Mouse (Mus musculus) small intestine, adult 2 months (tissue): ENCODE results near the gene Zfp446. TPM values are rescaled to one million over a fixed set of nuclear protein-coding genes. Genes with fewer than 3 reads are reported as not detected.

Experiments
- H3K27ac ChIP-seq: fragments of 200-500 bp; 2 replicates; pipeline ENCODE4 v1.5.1; 2012; ENCODE audit warnings: low read depth, low read length, control low read depth, inconsistent platforms; ENCODE audit not compliant: insufficient read depth
- H3K27me3 ChIP-seq: fragments of 200-500 bp; 2 replicates; pipeline ENCODE4 v1.6.1; 2012; ENCODE audit warnings: mild to moderate bottlenecking, moderate library complexity, low read length, inconsistent platforms; ENCODE audit not compliant: control insufficient read depth, insufficient read depth
- H3K36me3 ChIP-seq: fragments of 200-500 bp; 2 replicates; pipeline ENCODE4 v1.6.1; 2012; ENCODE audit warnings: mild to moderate bottlenecking, low read length, control low read depth, inconsistent platforms; ENCODE audit not compliant: control insufficient read depth, insufficient read depth
- H3K4me1 ChIP-seq: fragments of 200-500 bp; 2 replicates; pipeline ENCODE4 v1.6.1; 2012; ENCODE audit warnings: low read length, inconsistent platforms, mixed read lengths; ENCODE audit not compliant: control insufficient read depth, insufficient read depth, insufficient read length
- H3K4me3 ChIP-seq: fragments of 200-500 bp; 2 replicates; pipeline ENCODE4 v1.5.1; 2012; ENCODE audit warnings: low read depth, mild to moderate bottlenecking, control low read depth, inconsistent platforms, low read length, moderate library complexity
- CTCF ChIP-seq: fragments of 200-500 bp; IDR thresholded peaks from 2 replicates; pipeline ENCODE4 v1.5.1; 2012; ENCODE audit warnings: low read depth, mild to moderate bottlenecking, control low read depth, inconsistent platforms, low read length, moderate library complexity, mixed read lengths; ENCODE audit not compliant: insufficient replicate concordance, insufficient read length; ENCODE audit errors: extremely low read depth
- POLR2A ChIP-seq: fragments of 200-500 bp; IDR thresholded peaks from 2 replicates; pipeline ENCODE4 v1.6.1; 2012; ENCODE audit warnings: low read depth, mild to moderate bottlenecking, control low read depth, inconsistent platforms, low read length, moderate library complexity
- WGBS: fragments of 180-500 bp; shearing (Covaris S2); methylation state at CpG from one replicate; pipeline ENCODE4 v1.1.7; 2018; 5-methylcytosine and 5-hydroxymethylcytosine counted together
- polyA plus RNA-seq: library from polyadenylated mRNA; depleted of rRNA; stranded (reverse); fragments of >200 nt; gene quantifications from 2 replicates; pipeline ENCODE4 v1.2.3, GENCODE M21; 2012

Gene Zfp446
- polyA plus RNA-seq, 1 experiment: 1.2 TPM

DNA sequence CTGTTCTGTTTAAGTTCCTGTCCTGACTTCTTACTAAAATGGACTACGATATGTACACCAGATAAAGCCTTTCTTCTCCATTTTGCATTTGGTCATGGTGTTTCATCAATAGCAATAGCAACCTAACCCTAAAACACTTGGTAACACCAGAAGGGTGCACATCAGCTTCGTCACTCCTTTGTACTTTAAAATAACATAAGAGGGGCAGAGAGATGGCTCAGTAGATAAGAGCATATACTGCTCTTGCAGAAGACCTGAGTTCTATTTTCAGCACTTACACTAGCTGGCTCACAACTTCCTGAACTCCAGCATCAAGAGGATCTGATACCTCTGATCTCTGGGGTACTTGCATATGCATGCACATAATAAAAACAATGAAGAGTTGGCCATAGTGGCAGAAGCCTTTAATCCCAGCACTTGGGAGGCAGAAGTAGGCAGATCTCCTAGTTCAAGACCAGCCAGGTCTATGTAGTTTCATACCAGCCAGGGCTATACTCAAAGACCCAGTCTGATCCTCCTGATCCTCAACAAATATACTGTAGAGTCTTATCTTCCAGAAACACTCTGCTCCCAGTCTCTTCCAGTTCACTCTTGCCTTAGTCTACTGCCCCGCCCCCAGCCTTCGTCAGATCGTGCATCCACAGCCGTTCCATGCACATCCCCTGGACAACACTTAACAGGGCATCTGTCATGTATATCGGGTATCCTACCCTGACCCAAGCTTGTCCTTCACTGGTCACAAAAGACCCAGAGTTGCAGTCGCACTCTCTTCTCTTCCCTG, 10.0 kb downstream of the Zfp446 start:
- H3K36me3 ChIP-seq: no peaks in the 10 kb centered on the region
- no peaks in the 10 kb centered on the region; the same call in 1 of the 2 replicates for H3K4me1 ChIP-seq
- TF ChIP-seq POLR2A (no peak), CTCF (no peak)
- H3K27me3 ChIP-seq: no peaks in the 10 kb centered on the region
- H3K27ac ChIP-seq: no peak overlapping the region
- no peak overlapping the region for H3K4me3 ChIP-seq
- WGBS: 80% methylated on average over 8 of the region's 8 CpGs

DNA sequence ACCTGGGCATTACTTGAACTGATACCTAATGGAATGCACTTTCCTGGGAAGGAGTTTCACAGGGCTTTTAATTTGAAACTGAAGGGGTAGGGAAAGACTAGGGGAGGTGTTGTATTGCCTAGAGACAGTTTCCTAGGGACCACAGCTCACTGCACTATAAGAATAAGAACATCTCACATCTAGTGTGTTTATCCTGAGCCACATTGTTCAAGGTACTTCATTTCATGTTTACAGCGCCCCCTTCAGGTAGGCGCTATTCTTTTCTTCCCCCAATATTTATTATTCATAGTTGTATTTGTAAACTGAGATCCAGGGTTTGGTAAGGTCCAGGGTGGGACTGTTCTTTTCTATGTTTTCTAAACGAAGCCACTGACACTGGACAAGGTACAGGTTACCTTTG, 14.6 kb downstream of the Zfp446 start:
- H3K36me3 ChIP-seq: no peaks in the 10 kb centered on the region
- H3K4me1 ChIP-seq: no peaks in the 10 kb centered on the region
- WGBS: 3% methylated on average over 3 of the region's 3 CpGs
- no peak overlapping the region for H3K4me3 ChIP-seq
- H3K27ac ChIP-seq: no peak overlapping the region
- TF ChIP-seq POLR2A: no peak
- TF ChIP-seq CTCF: no peak
- no peaks in the 10 kb centered on the region for H3K27me3 ChIP-seq

DNA sequence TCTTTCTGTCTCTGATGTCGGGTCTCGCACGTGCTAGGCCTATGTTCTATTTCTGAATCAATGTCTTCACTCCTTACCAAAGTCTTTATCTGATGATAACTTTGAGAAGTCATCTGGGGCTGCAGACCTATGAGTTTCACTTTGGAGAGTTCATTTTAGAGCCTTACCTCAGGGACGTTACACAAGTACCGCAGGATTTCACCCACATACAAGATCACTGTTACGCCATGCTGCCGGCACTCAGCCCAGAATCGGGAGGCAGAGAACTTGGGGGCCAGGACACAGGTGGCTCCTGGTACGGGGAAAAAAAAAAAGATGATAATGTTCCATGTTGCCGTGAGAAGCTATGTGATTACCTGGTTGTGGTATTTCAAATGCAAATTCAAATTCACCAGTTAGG, 15.5 kb downstream of the Zfp446 start:
- no peak overlapping the region for H3K27ac ChIP-seq
- TF ChIP-seq CTCF (no peak), POLR2A (no peak)
- H3K4me3 ChIP-seq: no peak overlapping the region
- WGBS: 87% methylated on average over 10 of the region's 10 CpGs
- H3K27me3 ChIP-seq: no peaks in the 10 kb centered on the region
- H3K36me3 ChIP-seq: no peaks in the 10 kb centered on the region
- H3K4me1 ChIP-seq: peaks cover 2% of the 10 kb centered on the region

DNA sequence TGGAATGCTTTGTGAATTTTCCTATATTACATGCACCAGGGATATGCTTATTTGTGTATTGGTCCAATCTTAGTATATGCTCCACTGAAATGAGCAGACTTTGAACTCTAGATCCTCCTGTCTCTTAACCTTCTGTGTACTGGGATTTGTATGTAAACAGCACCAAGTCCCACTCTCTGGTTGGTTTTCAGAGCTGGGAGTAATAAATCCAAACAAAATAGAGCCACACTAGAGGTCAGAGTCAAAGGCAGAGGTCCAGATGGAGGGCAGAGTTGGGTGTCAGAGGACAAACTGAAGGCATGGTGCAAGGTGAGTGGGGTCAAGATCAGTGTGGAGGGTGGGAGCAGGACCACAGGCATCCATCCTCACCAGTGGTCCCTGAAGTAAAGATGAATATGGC, 18.2 kb downstream of the Zfp446 start:
- H3K27me3 ChIP-seq: no peaks in the 10 kb centered on the region
- no peak overlapping the region for H3K27ac ChIP-seq
- no peak overlapping the region for H3K4me3 ChIP-seq
- no peaks in the 10 kb centered on the region for H3K36me3 ChIP-seq
- H3K4me1 ChIP-seq: peaks cover 2% of the 10 kb centered on the region
- TF ChIP-seq CTCF (no peak), POLR2A (no peak)

DNA sequence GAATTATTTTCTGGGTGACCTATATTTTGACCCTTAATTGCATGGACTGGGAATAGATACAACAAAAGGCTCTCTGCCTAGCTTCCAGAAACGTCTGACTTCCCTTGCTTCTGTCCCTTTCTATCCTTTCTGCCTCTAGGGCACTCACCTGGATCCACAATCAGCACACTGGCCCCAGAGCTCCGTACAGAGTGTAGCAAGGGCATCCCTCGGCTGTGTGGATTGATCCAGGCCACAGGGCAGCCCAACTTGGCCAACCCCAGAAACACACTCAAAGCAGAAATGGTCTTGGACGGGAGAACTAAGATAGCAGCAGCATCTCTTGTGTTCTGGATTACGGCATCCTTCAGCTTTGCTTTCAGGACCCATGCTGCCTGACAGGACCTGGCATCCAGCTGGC, 19.6 kb downstream of the Zfp446 start:
- Histone ChIP-seq H3K4me1 (peaks cover 2% of the 10 kb centered on the region), H3K27me3 (no peaks in the 10 kb centered on the region), H3K36me3 (no peaks in the 10 kb centered on the region), H3K27ac (no peak overlapping the region), H3K4me3 (no peak overlapping the region)
- WGBS: 77% methylated on average over 5 of the region's 5 CpGs
- TF ChIP-seq POLR2A (no peak), CTCF (no peak)

DNA sequence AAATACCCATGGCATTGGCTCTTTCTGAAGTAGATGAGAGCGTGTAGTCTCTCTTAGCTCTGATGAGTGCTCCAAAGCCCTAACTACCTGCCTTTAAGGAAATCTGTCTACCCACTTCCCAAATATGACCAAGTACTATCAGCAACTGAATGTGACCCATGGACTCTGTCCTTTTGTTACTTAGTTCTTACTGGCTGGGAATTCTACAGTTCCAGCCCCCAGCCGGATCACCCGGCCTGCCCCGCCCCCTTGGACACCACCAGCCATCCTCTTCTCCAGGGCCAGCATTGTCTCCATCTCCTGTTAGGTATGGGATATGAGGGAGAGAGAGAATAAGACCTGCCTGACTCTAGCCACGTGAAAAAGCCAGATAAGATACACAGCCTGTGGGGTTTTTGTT, 20.4 kb downstream of the Zfp446 start, which contains the start of gene Slc27a5:
TSS of gene Slc27a5 (minus strand) at position 140 of the 400 bp plus-strand sequence.
- H3K36me3 ChIP-seq: no peaks in the 10 kb centered on the region
- TF ChIP-seq POLR2A: no peak
- no peak for TF ChIP-seq CTCF
- no peak within 1 kb of the TSS for H3K4me3 ChIP-seq
- 42% methylated on average over 5 of the region's 5 CpGs for WGBS
- H3K27me3 ChIP-seq: no peaks in the 10 kb centered on the region
- H3K27ac ChIP-seq: no peak within 1 kb of the TSS
- H3K4me1 ChIP-seq: peaks cover 2% of the 10 kb centered on the region

DNA sequence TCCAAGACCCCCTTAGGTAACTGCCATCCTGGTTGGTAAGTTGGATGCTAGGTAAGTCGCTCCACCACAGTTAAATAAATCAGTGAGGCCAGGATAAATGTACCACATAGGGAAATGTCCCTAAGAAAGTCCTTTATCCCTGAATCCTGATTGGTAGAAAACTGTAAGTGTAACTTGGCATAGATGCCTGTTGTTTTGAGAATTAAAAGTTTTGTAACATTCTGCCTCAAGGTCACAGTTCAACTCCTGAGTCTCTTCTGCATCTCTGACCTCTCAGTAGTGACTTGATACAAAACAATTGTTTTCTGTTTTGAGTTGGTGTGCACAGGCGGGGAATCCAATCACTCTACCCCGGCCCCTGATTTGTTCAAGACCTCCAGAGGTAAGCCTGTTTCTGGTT, 21.2 kb downstream of the Zfp446 start, which contains the start of gene Trim28:
TSS of gene Trim28 (plus strand) at position 264 of the 400 bp plus-strand sequence.
- 82% methylated on average over 3 of the region's 3 CpGs for WGBS
- Histone ChIP-seq H3K27ac (no peak within 1 kb of the TSS), H3K27me3 (no peaks in the 10 kb centered on the region), H3K4me1 (peaks cover 2% of the 10 kb centered on the region), H3K36me3 (no peaks in the 10 kb centered on the region), H3K4me3 (no peak within 1 kb of the TSS)
- TF ChIP-seq CTCF: no peak
- TF ChIP-seq POLR2A: no peak
